Mouse (Mus musculus) adrenal gland, adult 2 months (tissue): ENCODE measurements around the gene Tpd52l1. TPM values are rescaled to one million over a fixed set of nuclear protein-coding genes. Genes with fewer than 3 reads are reported as not detected.

Experiments used
- polyA plus RNA-seq: library from polyadenylated mRNA; depleted of rRNA; stranded (reverse); fragments of >200 nt; gene quantifications from 2 replicates; pipeline ENCODE4 v1.2.3, GENCODE M21; 2012; rRNA removed
- total RNA-seq, 2 experiments: library from RNA; stranded (reverse); gene quantifications; 2 replicates each; pipeline ENCODE4 v1.2.3; 2021

Gene Tpd52l1
- total and polyA plus RNA-seq, 3 experiments, result 14.5 to 43.3 (median 41.7) TPM

Other genes starting within 250 kb of the Tpd52l1 start
- 10 to 100 TPM; 32.9 to 37.3 TPM for gene Hddc2, start 132.6 kb downstream of the Tpd52l1 start, total RNA-seq
- 3.6 and 3.7 TPM in 2 replicates for gene Hddc2, start 132.6 kb downstream of the Tpd52l1 start, polyA plus RNA-seq
- 1 to 10 TPM; 7.5 to 9.1 TPM for gene Rnf217, start 163.2 kb upstream of the Tpd52l1 start, total RNA-seq
- gene Rnf217, start 163.2 kb upstream of the Tpd52l1 start, polyA plus RNA-seq, result 4.0 and 4.1 TPM in 2 replicates